Mouse (Mus musculus) intestine, embryonic 14.5 days (tissue): ENCODE results near the gene Lrsam1. TPM values are rescaled to one million over a fixed set of nuclear protein-coding genes. Genes with fewer than 3 reads are reported as not detected.

Experiments
- ATAC-seq: fragments of 200-750 bp; cut with Nextera tagmentation; replicated peaks from 2 replicates; pipeline ENCODE4 v1.8.0; 2017; ENCODE audit warnings: low read depth, moderate number of reproducible peaks, moderate TSS enrichment, moderate library complexity; ENCODE audit not compliant: low FRiP score, low TSS enrichment
- DNase-seq: peaks from one replicate; pipeline ENCODE4 v3.0.0-alpha.2; 2018; ENCODE audit warnings: low spot score
- H3K27ac ChIP-seq: fragments of 300-500 bp; sonication (generic); 2 replicates; pipeline ENCODE4 v1.5.1; 2014; ENCODE audit warnings: low read depth, mild to moderate bottlenecking, control low read depth
- H3K27me3 ChIP-seq: fragments of 300-500 bp; sonication (generic); replicated peaks from 2 replicates; pipeline ENCODE4 v1.6.1; 2014; ENCODE audit warnings: low read length, control low read depth; ENCODE audit not compliant: control insufficient read depth, insufficient read depth
- H3K36me3 ChIP-seq: fragments of 300-500 bp; sonication (generic); 2 replicates; pipeline ENCODE4 v1.6.1; 2014; ENCODE audit warnings: low read length, control low read depth; ENCODE audit not compliant: control insufficient read depth, insufficient read depth
- H3K4me1 ChIP-seq: fragments of 300-500 bp; sonication (generic); replicated peaks from 2 replicates; pipeline ENCODE4 v1.6.1; 2014; ENCODE audit warnings: low read length, control low read depth, mixed read lengths; ENCODE audit not compliant: control insufficient read depth, insufficient read depth
- H3K4me2 ChIP-seq: fragments of 300-500 bp; sonication (generic); 2 replicates; pipeline ENCODE4 v1.6.1; 2014; ENCODE audit warnings: low read length
- H3K4me3 ChIP-seq: fragments of 300-500 bp; sonication (generic); 2 replicates; pipeline ENCODE4 v1.5.1; 2014; ENCODE audit warnings: low read depth, low read length, control low read depth, mixed read lengths
- H3K9ac ChIP-seq: fragments of 300-500 bp; sonication (generic); 2 replicates; pipeline ENCODE4 v1.6.1; 2014; ENCODE audit warnings: mild to moderate bottlenecking, low read length
- H3K9me3 ChIP-seq: fragments of 300-500 bp; sonication (generic); 2 replicates; pipeline ENCODE4 v1.6.1; 2016; ENCODE audit warnings: low read length, control low read depth; ENCODE audit not compliant: control insufficient read depth
- WGBS: fragments of 180-500 bp; shearing (Covaris S2); extraction: QIAGEN DNeasy Blood & Tissue Kit; methylation state at CpG from one replicate; pipeline ENCODE4 v1.1.7; 2014; 5-methylcytosine and 5-hydroxymethylcytosine counted together
- polyA plus RNA-seq: library from polyadenylated mRNA; unstranded; fragments of >200 nt; fragmentation: Nextera tagmentation; extraction: Ambion mirVana; gene quantifications from 2 replicates; pipeline ENCODE4 v1.2.1, GENCODE M21; 2014

Gene Lrsam1
- polyA plus RNA-seq, 1 experiment from 2014 or later, result 7.0 TPM

DNA sequence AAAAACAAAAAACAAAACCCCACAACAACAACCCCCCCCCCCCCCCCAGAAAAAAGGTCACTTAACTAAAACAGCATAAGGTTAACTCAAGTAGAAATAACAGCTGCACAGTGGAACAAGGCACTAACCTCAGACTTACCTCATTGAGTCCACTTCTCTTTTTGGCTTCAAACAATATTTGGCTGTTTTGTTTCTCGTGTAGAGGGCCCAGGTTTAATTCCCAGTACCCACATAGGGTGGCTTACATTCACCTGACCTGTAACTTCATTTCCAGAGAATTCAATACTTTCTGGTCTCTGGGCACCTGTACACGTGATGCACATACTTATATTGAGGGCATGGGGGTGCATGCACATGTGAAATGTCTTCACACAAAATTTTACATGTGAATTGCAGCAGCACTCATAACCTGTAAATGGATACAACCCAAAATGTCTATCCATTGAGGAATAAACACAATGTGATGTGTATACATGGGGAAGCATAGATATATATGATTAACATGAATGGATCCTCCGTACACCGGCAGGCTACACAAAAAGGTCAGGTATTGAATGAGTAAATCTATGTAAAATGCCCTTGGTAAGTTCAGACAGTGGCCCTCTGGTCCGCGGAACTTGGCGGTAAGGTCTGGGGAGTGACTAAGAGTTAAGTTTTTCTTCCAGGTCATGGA lies 4.2 kb upstream of the Lrsam1 start:
- DNase-seq (no peak), ATAC-seq (no peak)
- H3K27ac ChIP-seq, result no peak overlapping the region
- H3K4me1 ChIP-seq, result peaks cover 38% of the 10 kb centered on the region
- H3K4me3 ChIP-seq, result no peak overlapping the region
- peak overlapping the region; percentile 79 for H3K9ac ChIP-seq
- no peaks in the 10 kb centered on the region for H3K9me3 ChIP-seq
- H3K36me3 ChIP-seq, result peaks cover 26% of the 10 kb centered on the region
- WGBS, result 17% methylated on average over 7 of the region's 7 CpGs
- H3K4me2 ChIP-seq, result peak overlapping the region; percentile 74
- no peaks in the 10 kb centered on the region for H3K27me3 ChIP-seq

DNA sequence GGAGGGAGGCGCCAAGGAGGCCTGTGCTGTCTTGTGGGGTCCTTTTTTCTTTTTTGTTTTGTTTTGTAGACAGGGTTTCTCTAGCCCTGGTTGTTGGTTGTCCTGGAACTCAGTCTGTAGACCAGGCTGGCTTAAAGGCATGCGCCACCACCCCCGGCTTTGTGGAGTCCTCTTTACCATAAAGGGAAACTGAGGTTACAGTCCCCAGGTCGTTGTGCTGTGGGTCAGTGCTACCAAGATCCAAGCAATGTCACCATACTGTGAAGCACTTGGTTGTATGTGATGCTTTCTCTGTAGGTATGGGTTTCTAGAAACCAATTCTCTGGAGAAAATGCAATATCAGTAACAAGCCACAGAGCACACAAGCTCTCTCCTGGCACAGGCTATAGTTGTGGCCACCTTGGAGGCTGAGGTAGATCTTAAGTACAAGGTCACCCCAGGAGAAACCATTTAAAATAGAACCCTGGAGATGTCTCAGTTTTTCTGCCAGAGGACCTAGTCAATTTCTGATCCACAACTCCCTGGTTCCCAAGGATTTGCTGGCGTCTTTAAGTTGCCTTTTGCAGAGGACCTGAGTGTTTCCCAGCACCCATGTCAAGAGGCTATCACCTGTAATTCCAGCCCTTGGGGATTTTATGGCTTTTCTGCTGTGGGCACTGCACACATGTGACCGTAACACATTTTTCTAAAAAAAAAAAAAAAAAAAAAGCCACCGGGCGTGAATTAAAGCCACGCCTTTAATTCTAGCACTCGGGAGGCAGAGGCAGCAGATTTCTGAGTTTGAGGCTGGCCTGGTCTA lies 3.4 kb upstream of the Lrsam1 start:
- DNase-seq (no peak), ATAC-seq (no peak)
- H3K4me3 ChIP-seq, result no peak overlapping the region
- H3K36me3 ChIP-seq, result peaks cover 26% of the 10 kb centered on the region
- H3K9me3 ChIP-seq, result no peaks in the 10 kb centered on the region
- 0 out of 2 replicates have a peak overlapping the region, but pooled peaks have one; percentile 16 for H3K4me2 ChIP-seq
- no peaks in the 10 kb centered on the region for H3K27me3 ChIP-seq
- WGBS, result 35% methylated on average over 10 of the region's 10 CpGs
- H3K27ac ChIP-seq, result no peak overlapping the region
- H3K4me1 ChIP-seq, result peaks cover 39% of the 10 kb centered on the region
- no peak overlapping the region for H3K9ac ChIP-seq

DNA sequence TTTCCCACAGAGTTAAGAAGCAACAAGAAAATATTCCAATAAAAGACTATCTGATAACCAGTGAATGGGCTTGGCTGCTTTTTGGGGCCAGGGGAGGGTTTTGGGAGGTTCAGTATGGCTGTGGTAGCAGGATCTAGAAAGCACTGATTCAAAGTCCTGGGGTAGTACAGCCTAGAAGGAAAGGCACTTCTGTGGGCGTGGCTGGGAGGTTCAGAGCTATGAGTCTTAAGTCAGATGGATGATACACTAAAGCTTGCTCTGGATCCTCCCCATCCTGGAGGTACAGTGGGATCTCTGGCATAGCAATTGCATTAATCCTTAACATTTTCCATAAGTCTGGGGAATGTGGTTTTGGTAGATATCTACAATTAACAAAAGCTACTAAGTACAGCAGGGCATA lies 2.6 kb upstream of the Lrsam1 start:
- Histone ChIP-seq H3K9ac (peak overlapping the region; percentile 99; the same call in 1 of the 2 replicates), H3K4me1 (peaks cover 39% of the 10 kb centered on the region), H3K4me2 (peak overlapping the region; percentile 71), H3K36me3 (peaks cover 26% of the 10 kb centered on the region), H3K4me3 (peak overlapping the region; percentile 95; the same call in 1 of the 2 replicates), H3K27ac (no peak overlapping the region), H3K9me3 (no peaks in the 10 kb centered on the region), H3K27me3 (no peaks in the 10 kb centered on the region)
- no peak for ATAC-seq
- DNase-seq, result no peak
- WGBS, result 76% methylated on average over 1 of the region's 1 CpGs

DNA sequence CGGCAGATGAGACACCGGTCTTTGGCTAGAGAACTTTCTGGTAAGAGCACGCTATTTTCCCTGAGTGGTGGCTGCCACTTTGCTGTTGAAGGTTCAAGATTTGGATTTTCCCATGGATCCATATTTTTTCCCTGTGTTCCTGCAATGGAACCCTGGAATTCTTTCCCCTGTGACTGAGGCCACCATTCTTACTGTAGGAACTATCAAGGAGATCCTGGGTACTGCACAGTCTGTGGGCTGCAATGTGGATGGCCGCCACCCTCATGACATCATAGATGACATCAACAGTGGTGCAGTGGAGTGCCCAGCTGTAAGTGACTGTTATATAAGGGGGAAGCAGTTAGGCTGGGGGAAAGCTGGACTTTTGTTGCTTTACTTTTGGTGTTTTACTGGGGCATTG lies 2.1 kb upstream of the Lrsam1 start:
- Histone ChIP-seq H3K9me3 (no peaks in the 10 kb centered on the region), H3K36me3 (peaks cover 26% of the 10 kb centered on the region), H3K4me2 (peak overlapping the region; percentile 71), H3K27ac (0 out of 2 replicates have a peak overlapping the region, but pooled peaks have one; percentile 90), H3K27me3 (no peaks in the 10 kb centered on the region), H3K9ac (peak overlapping the region; percentile 99), H3K4me3 (peak overlapping the region; percentile 95), H3K4me1 (peaks cover 39% of the 10 kb centered on the region)
- no peak for ATAC-seq
- WGBS, result 59% methylated on average over 4 of the region's 4 CpGs
- no peak for DNase-seq

DNA sequence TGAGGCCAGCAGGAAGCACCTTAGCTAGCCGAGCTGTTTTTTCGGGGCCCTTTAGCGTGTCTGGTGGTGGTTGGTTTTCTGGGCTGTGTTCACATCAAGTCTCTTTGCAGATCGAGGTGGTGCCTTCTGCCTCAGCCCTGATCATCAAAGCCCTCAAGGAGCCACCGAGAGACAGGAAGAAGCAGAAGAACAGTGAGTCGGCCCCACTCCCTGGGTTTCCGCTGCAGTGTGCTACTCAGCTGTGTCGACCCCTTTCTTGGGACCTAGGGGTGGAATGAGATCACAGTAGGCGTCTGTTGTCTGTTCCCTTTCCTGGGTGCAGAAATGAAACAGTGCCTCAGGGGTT lies 1.4 kb upstream of the Lrsam1 start:
- H3K27ac ChIP-seq, result peak overlapping the region; percentile 90
- H3K9me3 ChIP-seq, result no peaks in the 10 kb centered on the region
- peak overlapping the region; percentile 71 for H3K4me2 ChIP-seq
- H3K27me3 ChIP-seq, result no peaks in the 10 kb centered on the region
- peak overlapping the region; percentile 95 for H3K4me3 ChIP-seq
- peaks cover 26% of the 10 kb centered on the region for H3K36me3 ChIP-seq
- 7% methylated on average over 9 of the region's 9 CpGs for WGBS
- no peak for ATAC-seq
- H3K9ac ChIP-seq, result peak overlapping the region; percentile 99
- peaks cover 37% of the 10 kb centered on the region for H3K4me1 ChIP-seq
- no peak for DNase-seq

DNA sequence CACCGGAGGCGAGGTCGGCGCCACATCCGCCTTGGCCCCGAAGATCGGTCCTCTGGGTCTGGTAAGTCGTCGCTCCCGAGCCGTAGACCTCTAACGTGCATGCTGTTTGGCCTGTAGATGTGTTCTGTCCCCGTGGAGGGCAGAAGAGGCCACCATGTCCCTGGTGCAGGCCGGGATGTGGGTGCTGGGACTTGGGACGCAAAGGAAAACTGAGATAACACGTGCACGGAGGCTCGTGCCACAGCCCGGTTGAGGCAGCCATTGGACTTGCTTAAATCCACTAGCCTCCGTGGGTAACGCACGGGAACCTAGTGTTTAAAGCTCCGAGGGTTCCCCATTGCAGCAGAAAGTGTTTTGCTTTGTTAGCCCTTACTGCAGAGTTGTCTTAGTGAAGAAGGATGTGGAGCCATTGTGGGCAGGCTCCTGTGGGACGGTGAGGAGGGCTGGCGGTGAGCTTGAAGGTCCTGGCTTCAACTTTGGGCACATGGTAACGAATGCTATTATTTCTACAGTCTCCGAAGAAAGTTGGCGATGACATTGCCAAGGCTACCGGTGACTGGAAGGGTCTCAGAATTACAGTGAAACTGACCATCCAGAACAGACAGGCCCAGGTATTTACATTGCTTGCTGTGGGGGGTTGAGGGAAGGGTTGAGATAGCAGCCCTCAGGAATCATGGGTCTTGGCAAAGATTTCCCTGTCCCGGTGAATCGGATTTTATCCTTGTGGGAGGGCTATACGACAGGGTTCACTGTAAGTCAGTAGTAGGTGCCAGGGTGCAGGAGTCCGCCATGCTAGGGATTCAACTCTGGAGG lies 854 bp upstream of the Lrsam1 start:
- Histone ChIP-seq H3K27ac (peak overlapping the region; percentile 90), H3K4me1 (peaks cover 31% of the 10 kb centered on the region), H3K36me3 (peaks cover 27% of the 10 kb centered on the region), H3K4me2 (peak overlapping the region; percentile 71), H3K4me3 (peak overlapping the region; percentile 95), H3K9me3 (no peaks in the 10 kb centered on the region), H3K9ac (peak overlapping the region; percentile 99), H3K27me3 (no peaks in the 10 kb centered on the region)
- no peak for ATAC-seq
- WGBS, result under 1% methylated on average over 33 of the region's 33 CpGs
- DNase-seq, result no peak

DNA sequence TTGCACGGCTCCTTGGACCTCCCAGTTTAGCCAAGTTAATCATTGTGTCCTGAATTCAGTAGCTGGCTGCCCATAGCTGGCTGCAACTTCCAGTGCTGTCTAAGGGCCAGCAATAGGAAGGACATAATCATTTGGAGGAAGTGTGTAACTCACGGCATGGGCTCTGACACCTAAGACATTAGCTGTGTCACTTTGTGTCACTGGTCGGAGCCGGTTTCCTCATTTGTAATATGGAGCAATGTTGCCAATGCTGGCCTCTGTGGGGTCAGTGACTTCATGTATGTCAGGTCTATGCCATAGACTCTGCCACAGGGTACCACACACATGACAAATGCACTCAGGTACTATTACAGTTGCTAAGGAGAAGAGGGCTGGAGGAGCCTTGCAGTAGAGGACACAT lies 1.1 kb downstream of the Lrsam1 start:
- no peaks in the 10 kb centered on the region for H3K9me3 ChIP-seq
- peaks cover 23% of the 10 kb centered on the region for H3K4me1 ChIP-seq
- peaks cover 35% of the 10 kb centered on the region for H3K36me3 ChIP-seq
- 89% methylated on average over 4 of the region's 4 CpGs for WGBS
- H3K27me3 ChIP-seq, result no peaks in the 10 kb centered on the region
- DNase-seq (no peak), ATAC-seq (no peak)
- H3K9ac ChIP-seq, result peak overlapping the region; percentile 99; the same call in 1 of the 2 replicates
- H3K4me3 ChIP-seq, result no peak overlapping the region
- no peak overlapping the region for H3K27ac ChIP-seq
- H3K4me2 ChIP-seq, result peak overlapping the region; percentile 71

DNA sequence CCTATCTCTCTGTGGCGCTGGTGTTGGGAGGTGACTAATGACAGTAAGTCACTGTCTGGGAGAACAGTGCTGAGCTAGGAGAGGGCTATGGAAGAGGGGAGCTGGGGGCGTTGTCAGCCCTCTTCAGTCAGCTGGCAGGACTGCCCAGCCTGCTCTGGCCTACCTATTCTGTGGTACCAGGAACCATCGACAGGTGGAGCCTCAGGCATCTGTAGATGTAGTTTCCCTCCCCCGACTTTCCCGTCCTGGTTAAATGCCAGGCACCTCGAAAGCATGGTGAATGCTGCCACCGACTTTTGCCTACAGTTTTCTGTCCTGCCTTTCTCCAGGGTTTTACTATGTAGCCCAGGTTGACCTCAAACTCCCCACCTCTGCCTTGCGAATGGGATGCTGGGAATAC lies 4.1 kb downstream of the Lrsam1 start:
- H3K4me2 ChIP-seq, result no peak overlapping the region
- no peak overlapping the region for H3K4me3 ChIP-seq
- no peak for DNase-seq
- ATAC-seq, result no peak
- 48% methylated on average over 8 of the region's 8 CpGs for WGBS
- H3K9ac ChIP-seq, result no peak overlapping the region
- H3K36me3 ChIP-seq, result peaks cover 9% of the 10 kb centered on the region; the same call in 1 of the 2 replicates
- no peaks in the 10 kb centered on the region for H3K27me3 ChIP-seq
- peaks cover 4% of the 10 kb centered on the region for H3K4me1 ChIP-seq
- H3K9me3 ChIP-seq, result 0 out of 2 replicates have a peak, but pooled peaks cover 4% of the 10 kb centered on the region
- H3K27ac ChIP-seq, result no peak overlapping the region
